Mouse (Mus musculus) kidney, embryonic 14.5 days (tissue): ENCODE results near the gene Mylk. TPM values are rescaled to one million over a fixed set of nuclear protein-coding genes. Genes with fewer than 3 reads are reported as not detected.

Experiments used
- ATAC-seq: fragments of 200-750 bp; cut with Nextera tagmentation; 2 replicates; pipeline ENCODE4 v1.8.0; 2017; ENCODE audit warnings: moderate number of reproducible peaks, mild to moderate bottlenecking, moderate TSS enrichment, moderate library complexity; ENCODE audit not compliant: low FRiP score, low TSS enrichment
- H3K27ac ChIP-seq: fragments of 300-500 bp; sonication (generic); 2 replicates; pipeline ENCODE4 v1.5.1; 2014; ENCODE audit warnings: low read depth, mild to moderate bottlenecking, low read length, moderate library complexity, mixed read lengths
- H3K27me3 ChIP-seq: fragments of 300-500 bp; sonication (generic); 2 replicates; pipeline ENCODE4 v1.6.1; 2014; ENCODE audit warnings: mild to moderate bottlenecking, low read length; ENCODE audit not compliant: control insufficient read depth, insufficient read depth
- H3K36me3 ChIP-seq: fragments of 300-500 bp; sonication (generic); 2 replicates; pipeline ENCODE4 v1.6.1; 2014; ENCODE audit warnings: low read length, mixed read lengths; ENCODE audit not compliant: control insufficient read depth, insufficient read depth
- H3K4me1 ChIP-seq: fragments of 300-500 bp; sonication (generic); 2 replicates; pipeline ENCODE4 v1.6.1; 2014; ENCODE audit warnings: low read length, mixed read lengths; ENCODE audit not compliant: control insufficient read depth, insufficient read depth
- H3K4me2 ChIP-seq: fragments of 300-500 bp; sonication (generic); replicated peaks from 2 replicates; pipeline ENCODE4 v1.6.1; 2014; ENCODE audit warnings: low read depth, mild to moderate bottlenecking, low read length
- H3K4me3 ChIP-seq: fragments of 300-500 bp; sonication (generic); 2 replicates; pipeline ENCODE4 v1.5.1; 2014; ENCODE audit warnings: mild to moderate bottlenecking, low read length
- H3K9ac ChIP-seq: fragments of 300-500 bp; sonication (generic); 2 replicates; pipeline ENCODE4 v1.6.1; 2014; ENCODE audit warnings: low read depth, mild to moderate bottlenecking, low read length, moderate library complexity
- H3K9me3 ChIP-seq: fragments of 300-500 bp; sonication (generic); 2 replicates; pipeline ENCODE4 v1.6.1; 2016; ENCODE audit warnings: low read length; ENCODE audit not compliant: control insufficient read depth
- WGBS: fragments of 180-500 bp; shearing (Covaris S2); extraction: QIAGEN DNeasy Blood & Tissue Kit; methylation state at CpG from one replicate; pipeline ENCODE4 v1.1.7; 2014; 5-methylcytosine and 5-hydroxymethylcytosine counted together
- polyA plus RNA-seq: library from polyadenylated mRNA; unstranded; fragments of >200 nt; fragmentation: Nextera tagmentation; extraction: Ambion mirVana; gene quantifications from 2 replicates; pipeline ENCODE4 v1.2.1, GENCODE M21; 2014

The Mylk gene
- polyA plus RNA-seq, 1 experiment from 2014 or later = 34.0 TPM

- H3K27me3 ChIP-seq = no peaks in the 10 kb centered on the region
- ATAC-seq = no peak
- H3K27ac ChIP-seq = no peak overlapping the region
- H3K4me1 ChIP-seq = 0 out of 2 replicates have a peak, but pooled peaks cover 5% of the 10 kb centered on the region
- H3K9me3 ChIP-seq = no peaks in the 10 kb centered on the region
- no peak overlapping the region for H3K4me3 ChIP-seq
- H3K36me3 ChIP-seq = no peaks in the 10 kb centered on the region
- H3K9ac ChIP-seq = no peak overlapping the region
- 69% methylated on average over 2 of the region's 2 CpGs for WGBS
- no peak overlapping the region for H3K4me2 ChIP-seq
Measured at GRCm38 (mm10) chr16:34901031-34901430, 156.0 kb downstream of the Mylk start.

DNA sequence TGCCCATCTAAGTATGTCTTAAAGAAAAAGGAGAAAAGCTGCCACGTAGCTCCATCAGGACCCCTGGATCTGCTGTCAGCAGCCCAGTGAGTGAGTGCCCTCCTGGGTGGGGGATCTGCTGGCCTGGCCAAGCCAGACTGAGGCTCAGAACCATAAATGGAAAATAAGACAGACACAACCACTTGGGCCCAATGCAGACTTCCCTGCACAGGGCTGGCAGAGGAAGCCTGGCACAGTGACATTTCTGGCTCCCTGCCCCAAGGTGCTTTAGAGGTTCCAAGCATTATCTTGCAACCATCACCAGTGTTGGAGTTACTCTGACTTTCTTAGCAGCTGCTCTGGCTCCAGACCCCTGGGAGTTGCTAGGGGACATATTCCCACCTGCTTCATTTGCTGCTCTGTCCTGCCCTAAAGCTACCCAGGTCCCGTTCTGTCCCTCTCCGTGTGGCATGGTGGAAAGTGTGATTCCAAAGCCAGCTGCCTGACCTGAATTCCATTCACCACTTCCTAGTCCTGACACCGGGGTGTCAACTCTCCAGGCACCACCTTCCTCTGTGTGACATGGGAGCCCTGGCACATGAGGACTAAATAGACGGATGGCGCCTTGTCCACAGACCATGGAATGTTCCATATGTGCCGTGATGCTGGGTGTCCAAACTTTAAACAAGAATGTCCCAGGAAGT, 156.7 kb downstream of the Mylk start:
- Histone ChIP-seq H3K36me3 (no peaks in the 10 kb centered on the region), H3K27ac (no peak overlapping the region), H3K4me3 (no peak overlapping the region), H3K4me2 (no peak overlapping the region), H3K9ac (no peak overlapping the region), H3K27me3 (no peaks in the 10 kb centered on the region), H3K4me1 (0 out of 2 replicates have a peak, but pooled peaks cover 5% of the 10 kb centered on the region), H3K9me3 (no peaks in the 10 kb centered on the region)
- 0 out of 2 replicates have a peak, but pooled peaks have one; percentile 4 for ATAC-seq
- 75% methylated on average over 7 of the region's 7 CpGs for WGBS

DNA sequence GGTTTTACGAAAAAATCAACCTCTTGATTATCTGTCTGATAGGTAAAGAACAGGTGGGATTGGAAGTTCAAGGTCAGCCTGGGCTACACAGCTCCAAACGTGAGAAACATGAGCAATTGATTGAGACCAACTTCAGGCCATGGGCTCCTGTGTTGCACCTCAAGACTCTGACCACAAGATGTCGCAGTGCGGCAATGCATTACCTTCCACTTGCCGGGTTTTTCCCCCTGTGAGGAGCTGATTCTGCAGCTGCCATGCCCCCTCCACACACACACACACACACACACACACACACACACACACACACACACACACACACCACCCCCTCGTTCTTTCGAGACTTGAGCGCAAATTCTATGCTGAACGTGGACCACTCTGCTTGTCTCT, 157.3 kb downstream of the Mylk start:
- Histone ChIP-seq H3K9ac (no peak overlapping the region), H3K27ac (no peak overlapping the region), H3K4me2 (no peak overlapping the region), H3K36me3 (no peaks in the 10 kb centered on the region), H3K27me3 (no peaks in the 10 kb centered on the region), H3K4me1 (0 out of 2 replicates have a peak, but pooled peaks cover 5% of the 10 kb centered on the region), H3K9me3 (no peaks in the 10 kb centered on the region), H3K4me3 (no peak overlapping the region)
- WGBS = 19% methylated on average over 9 of the region's 9 CpGs
- peak; percentile 51 for ATAC-seq

GRCm38 (mm10) chr16:34902761-34903160, 157.8 kb downstream of the Mylk start:
- Histone ChIP-seq H3K9ac (no peak overlapping the region), H3K4me3 (no peak overlapping the region), H3K27me3 (no peaks in the 10 kb centered on the region), H3K9me3 (no peaks in the 10 kb centered on the region), H3K4me1 (0 out of 2 replicates have a peak, but pooled peaks cover 5% of the 10 kb centered on the region), H3K36me3 (no peaks in the 10 kb centered on the region), H3K27ac (no peak overlapping the region), H3K4me2 (no peak overlapping the region)
- 83% methylated on average over 8 of the region's 8 CpGs for WGBS
- no peak for ATAC-seq

GRCm38 (mm10) chr16:34904876-34905275, 159.9 kb downstream of the Mylk start:
- Histone ChIP-seq H3K9ac (no peak overlapping the region), H3K36me3 (no peaks in the 10 kb centered on the region), H3K9me3 (no peaks in the 10 kb centered on the region), H3K4me3 (no peak overlapping the region), H3K27me3 (no peaks in the 10 kb centered on the region), H3K4me1 (0 out of 2 replicates have a peak, but pooled peaks cover 5% of the 10 kb centered on the region), H3K4me2 (no peak overlapping the region), H3K27ac (peak overlapping the region; percentile 32; the same call in 1 of the 2 replicates)
- ATAC-seq = no peak
- 93% methylated on average over 4 of the region's 4 CpGs for WGBS

- Histone ChIP-seq H3K4me2 (no peak overlapping the region), H3K4me1 (0 out of 2 replicates have a peak, but pooled peaks cover 5% of the 10 kb centered on the region), H3K27me3 (no peaks in the 10 kb centered on the region), H3K36me3 (no peaks in the 10 kb centered on the region), H3K27ac (peak overlapping the region; percentile 84; the same call in 1 of the 2 replicates), H3K4me3 (no peak overlapping the region), H3K9ac (no peak overlapping the region), H3K9me3 (no peaks in the 10 kb centered on the region)
- WGBS = 47% methylated on average over 6 of the region's 6 CpGs
- ATAC-seq = peak; percentile 56; the same call in 1 of the 2 replicates
Measured at GRCm38 (mm10) chr16:34909437-34909836, 164.4 kb downstream of the Mylk start.

DNA sequence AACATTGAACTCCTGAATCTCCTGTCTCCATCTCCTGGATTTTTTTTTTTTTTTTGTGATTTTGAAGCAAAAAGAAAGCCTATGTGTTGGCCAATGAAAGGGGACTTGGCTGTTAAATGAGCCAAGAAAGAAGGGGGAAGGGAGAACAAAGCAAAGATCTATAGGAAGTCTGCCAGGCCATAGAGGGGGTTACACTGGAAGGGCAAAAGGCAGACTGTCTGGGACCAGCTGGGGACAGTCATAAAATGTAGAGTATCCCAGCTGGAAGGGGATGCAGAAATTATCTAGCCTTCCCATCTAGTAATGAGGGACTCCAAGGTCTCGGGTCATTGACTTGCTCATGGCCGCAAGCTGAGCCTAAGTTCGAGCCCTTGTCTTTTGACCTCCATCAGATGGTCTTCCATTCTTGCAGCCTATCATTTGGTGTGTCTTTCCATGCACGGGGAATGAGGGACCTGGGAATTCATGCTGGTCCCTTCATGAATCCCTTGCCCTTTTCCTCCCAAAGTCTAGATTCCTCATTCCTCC, 172.4 kb downstream of the Mylk start:
- H3K4me1 ChIP-seq = peaks cover 29% of the 10 kb centered on the region
- H3K4me2 ChIP-seq = no peak overlapping the region
- WGBS = 52% methylated on average over 4 of the region's 4 CpGs
- H3K27ac ChIP-seq = no peak overlapping the region
- ATAC-seq = no peak
- H3K27me3 ChIP-seq = no peaks in the 10 kb centered on the region
- no peaks in the 10 kb centered on the region for H3K9me3 ChIP-seq
- no peaks in the 10 kb centered on the region for H3K36me3 ChIP-seq
- H3K9ac ChIP-seq = no peak overlapping the region
- no peak overlapping the region for H3K4me3 ChIP-seq

DNA sequence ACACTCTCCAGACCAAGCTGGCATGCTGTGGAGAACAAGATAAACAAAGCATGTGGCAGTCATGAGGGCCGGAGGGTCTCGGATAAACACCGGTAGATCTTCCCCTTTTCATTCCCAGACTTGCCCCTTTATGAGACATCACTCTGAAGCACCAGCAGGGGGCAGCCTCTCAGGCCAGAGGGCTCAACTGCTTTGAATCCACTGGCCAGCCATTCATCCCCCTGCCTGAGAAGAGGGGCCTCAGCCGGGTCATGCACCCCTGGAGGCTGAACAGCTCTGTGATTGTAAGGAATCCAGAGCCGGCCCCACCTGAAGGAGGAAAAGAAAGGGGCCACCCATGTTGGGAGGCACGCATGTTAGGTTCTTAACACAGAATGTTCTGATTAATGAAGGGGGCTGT, 175.2 kb downstream of the Mylk start:
- Histone ChIP-seq H3K9ac (peak overlapping the region; percentile 12; the same call in 1 of the 2 replicates), H3K36me3 (no peaks in the 10 kb centered on the region), H3K4me3 (no peak overlapping the region), H3K4me1 (peaks cover 39% of the 10 kb centered on the region), H3K9me3 (no peaks in the 10 kb centered on the region), H3K27ac (peak overlapping the region; percentile 86), H3K27me3 (no peaks in the 10 kb centered on the region), H3K4me2 (no peak overlapping the region)
- WGBS = 9% methylated on average over 6 of the region's 6 CpGs
- ATAC-seq = peak; percentile 56

GRCm38 (mm10) chr16:34920868-34921267, 175.9 kb downstream of the Mylk start:
- Histone ChIP-seq H3K9me3 (no peaks in the 10 kb centered on the region), H3K27ac (peak overlapping the region; percentile 86), H3K9ac (0 out of 2 replicates have a peak overlapping the region, but pooled peaks have one; percentile 40), H3K4me3 (no peak overlapping the region; the same call in 1 of the 2 replicates), H3K4me1 (peaks cover 45% of the 10 kb centered on the region), H3K27me3 (no peaks in the 10 kb centered on the region), H3K4me2 (peak overlapping the region; percentile 21), H3K36me3 (no peaks in the 10 kb centered on the region)
- no peak for ATAC-seq
- 70% methylated on average over 8 of the region's 8 CpGs for WGBS
